Mouse (Mus musculus): ENCODE data around the gene Grb7. TPM values are rescaled to one million over a fixed set of nuclear protein-coding genes. Genes with fewer than 3 reads are reported as not detected.

Gene Grb7
- polyA plus RNA-seq (2015; fragmentation: Nextera tagmentation; extraction: Ambion mirVana) = 50.2 and 50.7 TPM in 2 replicates

GRCm38 (mm10) chr11:98446213-98446561 lies at the start of gene Grb7:
Gene Grb7 (plus strand): TSS chr11:98446394.
- no peak for TF ChIP-seq CTCF (IDR thresholded peaks at IDR 0.05; ENCODE audit: low read depth)
- Histone ChIP-seq H3K36me3 (ENCODE audit: control insufficient read depth, insufficient read depth) (peaks cover 7% of the 10 kb centered on the region; the same call in 1 of the 2 replicates), H3K4me1 (replicated peaks; ENCODE audit: control insufficient read depth, insufficient read depth, low read length) (no peaks in the 10 kb centered on the region), H3K9me3 (ENCODE audit: control insufficient read depth) (no peaks in the 10 kb centered on the region), H3K9ac (ENCODE audit: low read depth, low read length) (peak within 1 kb of the TSS; percentile 67), H3K4me3 (ENCODE audit: low read depth, low read length) (peak within 1 kb of the TSS; percentile 64), H3K27ac (ENCODE audit: low read depth, low read length) (peak within 1 kb of the TSS; percentile 95), H3K27me3 (replicated peaks; ENCODE audit: control insufficient read depth, insufficient read depth, low read length) (no peaks in the 10 kb centered on the region), H3K4me2 (replicated peaks; ENCODE audit: low read depth) (peak within 1 kb of the TSS; percentile 66)
- no peak for ATAC-seq
- WGBS = 6% methylated on average over 5 of the region's 5 CpGs

- H3K27me3 ChIP-seq (replicated peaks; ENCODE audit: control insufficient read depth, insufficient read depth, low read length) = no peaks in the 10 kb centered on the region
- H3K9me3 ChIP-seq (ENCODE audit: control insufficient read depth) = no peaks in the 10 kb centered on the region
- no peak for TF ChIP-seq CTCF (IDR thresholded peaks at IDR 0.05; ENCODE audit: low read depth)
- ATAC-seq = no peak
- 93% methylated on average over 7 of the region's 7 CpGs for WGBS
- H3K9ac ChIP-seq (ENCODE audit: low read depth, low read length) = no peak overlapping the region
- no peak overlapping the region for H3K4me3 ChIP-seq (ENCODE audit: low read depth, low read length)
- peaks cover 7% of the 10 kb centered on the region for H3K36me3 ChIP-seq (ENCODE audit: control insufficient read depth, insufficient read depth)
- H3K27ac ChIP-seq (ENCODE audit: low read depth, low read length) = no peak overlapping the region
- peaks cover 8% of the 10 kb centered on the region; the same call in 1 of the 2 replicates for H3K4me1 ChIP-seq (replicated peaks; ENCODE audit: control insufficient read depth, insufficient read depth, low read length)
- no peak overlapping the region for H3K4me2 ChIP-seq (replicated peaks; ENCODE audit: low read depth)
Measured at GRCm38 (mm10) chr11:98397946-98398345, 48.2 kb upstream of the Grb7 start.

GRCm38 (mm10) chr11:98400161-98400726 lies 46.0 kb upstream of the Grb7 start, which contains the start of gene Pgap3:
Gene Pgap3 (minus strand): TSS chr11:98400490.
- ATAC-seq = peak; percentile 77
- TF ChIP-seq CTCF (IDR thresholded peaks at IDR 0.05; ENCODE audit: low read depth) = no peak
- peak within 1 kb of the TSS; percentile 69 for H3K4me2 ChIP-seq (replicated peaks; ENCODE audit: low read depth)
- H3K27me3 ChIP-seq (replicated peaks; ENCODE audit: control insufficient read depth, insufficient read depth, low read length) = no peaks in the 10 kb centered on the region
- peak within 1 kb of the TSS; percentile 98 for H3K27ac ChIP-seq (ENCODE audit: low read depth, low read length)
- 0 out of 2 replicates have a peak, but pooled peaks cover 4% of the 10 kb centered on the region for H3K4me1 ChIP-seq (replicated peaks; ENCODE audit: control insufficient read depth, insufficient read depth, low read length)
- 0% methylated on average over 38 of the region's 40 CpGs for WGBS
- peak within 1 kb of the TSS; percentile 55 for H3K4me3 ChIP-seq (ENCODE audit: low read depth, low read length)
- H3K9me3 ChIP-seq (ENCODE audit: control insufficient read depth) = no peaks in the 10 kb centered on the region
- H3K36me3 ChIP-seq (ENCODE audit: control insufficient read depth, insufficient read depth) = peaks cover 7% of the 10 kb centered on the region
- H3K9ac ChIP-seq (ENCODE audit: low read depth, low read length) = peak within 1 kb of the TSS; percentile 68

GRCm38 (mm10) chr11:98400816-98401215 lies 45.4 kb upstream of the Grb7 start:
- H3K27ac ChIP-seq (ENCODE audit: low read depth, low read length) = peak overlapping the region; percentile 98
- peak; percentile 70 for ATAC-seq
- H3K4me2 ChIP-seq (replicated peaks; ENCODE audit: low read depth) = peak overlapping the region; percentile 69
- no peaks in the 10 kb centered on the region for H3K27me3 ChIP-seq (replicated peaks; ENCODE audit: control insufficient read depth, insufficient read depth, low read length)
- peak; percentile 4; the same call in 1 of the 2 replicates for TF ChIP-seq CTCF (IDR thresholded peaks at IDR 0.05; ENCODE audit: low read depth)
- H3K4me3 ChIP-seq (ENCODE audit: low read depth, low read length) = peak overlapping the region; percentile 55
- H3K9ac ChIP-seq (ENCODE audit: low read depth, low read length) = peak overlapping the region; percentile 68; the same call in 1 of the 2 replicates
- 31% methylated on average over 3 of the region's 3 CpGs for WGBS
- H3K9me3 ChIP-seq (ENCODE audit: control insufficient read depth) = no peaks in the 10 kb centered on the region
- H3K4me1 ChIP-seq (replicated peaks; ENCODE audit: control insufficient read depth, insufficient read depth, low read length) = 0 out of 2 replicates have a peak, but pooled peaks cover 3% of the 10 kb centered on the region
- H3K36me3 ChIP-seq (ENCODE audit: control insufficient read depth, insufficient read depth) = peaks cover 7% of the 10 kb centered on the region

GRCm38 (mm10) chr11:98406621-98407020 lies 39.6 kb upstream of the Grb7 start:
- H3K9ac ChIP-seq (ENCODE audit: low read depth, low read length) = no peak overlapping the region
- no peak for ATAC-seq
- no peak overlapping the region for H3K4me3 ChIP-seq (ENCODE audit: low read depth, low read length)
- H3K4me1 ChIP-seq (replicated peaks; ENCODE audit: control insufficient read depth, insufficient read depth, low read length) = 0 out of 2 replicates have a peak, but pooled peaks cover 4% of the 10 kb centered on the region
- H3K36me3 ChIP-seq (ENCODE audit: control insufficient read depth, insufficient read depth) = no peaks in the 10 kb centered on the region
- TF ChIP-seq CTCF (IDR thresholded peaks at IDR 0.05; ENCODE audit: low read depth) = no peak
- WGBS = 77% methylated on average over 6 of the region's 6 CpGs
- H3K4me2 ChIP-seq (replicated peaks; ENCODE audit: low read depth) = no peak overlapping the region
- no peaks in the 10 kb centered on the region for H3K9me3 ChIP-seq (ENCODE audit: control insufficient read depth)
- H3K27me3 ChIP-seq (replicated peaks; ENCODE audit: control insufficient read depth, insufficient read depth, low read length) = no peaks in the 10 kb centered on the region
- no peak overlapping the region for H3K27ac ChIP-seq (ENCODE audit: low read depth, low read length)

- ATAC-seq = peak; percentile 39
- Histone ChIP-seq H3K4me1 (replicated peaks; ENCODE audit: control insufficient read depth, insufficient read depth, low read length) (0 out of 2 replicates have a peak, but pooled peaks cover 4% of the 10 kb centered on the region), H3K9me3 (ENCODE audit: control insufficient read depth) (no peaks in the 10 kb centered on the region), H3K27me3 (replicated peaks; ENCODE audit: control insufficient read depth, insufficient read depth, low read length) (no peaks in the 10 kb centered on the region), H3K36me3 (ENCODE audit: control insufficient read depth, insufficient read depth) (no peaks in the 10 kb centered on the region), H3K9ac (ENCODE audit: low read depth, low read length) (0 out of 2 replicates have a peak overlapping the region, but pooled peaks have one; percentile 22), H3K4me2 (replicated peaks; ENCODE audit: low read depth) (peak overlapping the region; percentile 48), H3K27ac (ENCODE audit: low read depth, low read length) (peak overlapping the region; percentile 66), H3K4me3 (ENCODE audit: low read depth, low read length) (no peak overlapping the region)
- 32% methylated on average over 8 of the region's 8 CpGs for WGBS
- TF ChIP-seq CTCF (IDR thresholded peaks at IDR 0.05; ENCODE audit: low read depth) = no peak
Measured at GRCm38 (mm10) chr11:98408872-98409271, 37.3 kb upstream of the Grb7 start.
